Mouse (Mus musculus): ENCODE measurements around the gene Ntm. TPM values are rescaled to one million over a fixed set of nuclear protein-coding genes. Genes with fewer than 3 reads are reported as not detected.

The Ntm gene
- polyA plus RNA-seq, 2 experiments, result 23.9 to 32.4 TPM

DNA sequence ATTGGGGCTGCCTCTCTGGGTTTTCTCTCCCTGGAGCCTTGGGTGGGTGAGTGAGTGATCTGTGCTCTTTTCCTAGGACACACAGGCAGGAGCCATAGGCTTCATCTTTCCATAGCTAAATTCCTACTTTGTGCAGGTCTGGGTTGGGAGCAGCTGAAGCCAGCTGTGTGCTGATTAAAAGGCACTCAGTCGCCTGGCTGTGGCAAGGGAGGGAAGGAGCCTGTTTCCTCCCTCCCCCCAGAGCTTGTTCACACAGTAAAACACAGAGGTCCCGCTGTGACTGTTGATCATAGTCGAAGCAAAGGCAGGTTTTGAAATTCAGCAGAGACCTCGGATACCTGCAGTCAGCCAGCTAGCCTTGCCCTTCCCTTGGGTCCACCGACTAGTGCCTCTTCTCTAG is 282.3 kb downstream of the Ntm start:
- H3K4me1 ChIP-seq (ENCODE audit: control insufficient read depth, insufficient read depth, low read length), result peaks cover 12% of the 10 kb centered on the region; the same call in 1 of the 2 replicates
- ATAC-seq (ENCODE audit: low FRiP score, low read depth) (0 out of 2 replicates have a peak, but pooled peaks have one; percentile 15), DNase-seq (ENCODE audit: low spot score) (peak; percentile 15)

DNA sequence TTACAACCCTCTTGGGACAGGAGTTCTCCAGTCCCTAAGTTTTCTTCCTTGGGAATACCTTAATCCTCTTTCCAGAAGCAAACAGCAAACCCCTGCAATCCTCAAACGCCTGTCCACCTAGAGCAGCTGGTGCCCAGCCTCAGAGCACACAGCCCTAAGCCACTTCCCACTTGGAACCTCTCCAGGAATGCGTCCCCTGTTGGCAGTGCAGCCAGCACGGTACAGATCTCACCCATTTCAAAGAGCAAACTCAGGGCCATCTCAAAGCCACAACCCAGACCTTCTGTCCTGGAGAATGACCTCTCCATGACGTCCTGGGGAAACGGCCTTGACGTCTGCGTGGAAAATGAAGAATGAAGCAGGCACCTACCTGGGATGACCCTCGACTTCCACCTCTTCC is 289.0 kb downstream of the Ntm start:
- H3K27ac ChIP-seq (replicated peaks; ENCODE audit: low read depth, low read length), result no peak overlapping the region
- H3K9ac ChIP-seq (ENCODE audit: low read depth, low read length, severe bottlenecking), result no peak overlapping the region
- no peak overlapping the region for H3K4me3 ChIP-seq (replicated peaks; ENCODE audit: low read length)
- H3K36me3 ChIP-seq (ENCODE audit: control insufficient read depth, insufficient read depth, low read length), result no peaks in the 10 kb centered on the region
- TF ChIP-seq POLR2A (IDR thresholded peaks at IDR 0.05; ENCODE audit: borderline replicate concordance, extremely low read depth, insufficient read depth, insufficient read length), result no peak
- WGBS, result 55% methylated on average over 8 of the region's 8 CpGs
- no peak overlapping the region for H3K4me2 ChIP-seq (replicated peaks; ENCODE audit: low read depth, low read length, severe bottlenecking)
- DNase-seq (ENCODE audit: low spot score) (no peak), ATAC-seq (ENCODE audit: low FRiP score, low read depth) (no peak)
- peaks cover 5% of the 10 kb centered on the region; the same call in 1 of the 2 replicates for H3K4me1 ChIP-seq (ENCODE audit: control insufficient read depth, insufficient read depth, low read length)
- H3K27me3 ChIP-seq (ENCODE audit: control insufficient read depth, insufficient read depth, low read length), result no peaks in the 10 kb centered on the region
- H3K9me3 ChIP-seq (ENCODE audit: control insufficient read depth, low read length), result no peaks in the 10 kb centered on the region

More for the DNA sequence above, 282.3 kb downstream of the Ntm start:
- Histone ChIP-seq H3K36me3 (ENCODE audit: control insufficient read depth, insufficient read depth, low read length) (no peaks in the 10 kb centered on the region), H3K4me3 (replicated peaks; ENCODE audit: low read length) (no peak overlapping the region), H3K9me3 (ENCODE audit: control insufficient read depth, low read length) (no peaks in the 10 kb centered on the region), H3K27me3 (ENCODE audit: control insufficient read depth, insufficient read depth, low read length) (no peaks in the 10 kb centered on the region), H3K9ac (ENCODE audit: low read depth, low read length, severe bottlenecking) (no peak overlapping the region), H3K27ac (replicated peaks; ENCODE audit: low read depth, low read length) (no peak overlapping the region), H3K4me2 (replicated peaks; ENCODE audit: low read depth, low read length, severe bottlenecking) (no peak overlapping the region)
- TF ChIP-seq POLR2A (IDR thresholded peaks at IDR 0.05; ENCODE audit: borderline replicate concordance, extremely low read depth, insufficient read depth, insufficient read length), result no peak
- WGBS, result 5% methylated on average over 5 of the region's 5 CpGs

- no peak for TF ChIP-seq POLR2A (IDR thresholded peaks at IDR 0.05; ENCODE audit: borderline replicate concordance, extremely low read depth, insufficient read depth, insufficient read length)
- Histone ChIP-seq H3K9ac (ENCODE audit: low read depth, low read length, severe bottlenecking) (no peak overlapping the region), H3K36me3 (ENCODE audit: control insufficient read depth, insufficient read depth, low read length) (no peaks in the 10 kb centered on the region), H3K4me3 (replicated peaks; ENCODE audit: low read length) (no peak overlapping the region), H3K9me3 (ENCODE audit: control insufficient read depth, low read length) (no peaks in the 10 kb centered on the region), H3K4me2 (replicated peaks; ENCODE audit: low read depth, low read length, severe bottlenecking) (no peak overlapping the region), H3K4me1 (ENCODE audit: control insufficient read depth, insufficient read depth, low read length) (peaks cover 5% of the 10 kb centered on the region; the same call in 1 of the 2 replicates), H3K27me3 (ENCODE audit: control insufficient read depth, insufficient read depth, low read length) (no peaks in the 10 kb centered on the region), H3K27ac (replicated peaks; ENCODE audit: low read depth, low read length) (no peak overlapping the region)
- 79% methylated on average over 6 of the region's 6 CpGs for WGBS
- ATAC-seq (ENCODE audit: low FRiP score, low read depth) (no peak), DNase-seq (ENCODE audit: low spot score) (no peak)
Measured at GRCm38 (mm10) chr9:29671861-29672260, 291.1 kb downstream of the Ntm start.

DNA sequence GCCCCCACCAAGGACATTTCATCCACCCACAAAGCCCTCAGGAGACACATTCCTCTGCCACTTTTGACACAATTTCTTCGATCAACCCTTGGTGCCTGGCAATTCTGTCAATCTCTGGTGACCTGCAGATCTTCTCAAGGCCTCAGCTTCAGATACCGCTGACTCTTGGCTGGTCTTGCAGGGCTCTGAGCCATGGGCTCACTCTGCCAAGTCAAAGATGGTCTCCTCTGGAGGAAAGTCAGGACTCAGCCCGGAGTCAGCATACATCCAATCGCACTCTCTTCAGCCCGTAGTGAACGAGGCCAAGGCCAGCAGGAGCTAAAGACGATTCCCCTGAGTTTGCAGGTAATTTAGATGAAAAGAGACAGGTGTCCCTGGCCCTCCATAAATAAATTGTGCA is 299.7 kb downstream of the Ntm start:
- WGBS, result 56% methylated on average over 7 of the region's 7 CpGs
- H3K27ac ChIP-seq (replicated peaks; ENCODE audit: low read depth, low read length), result no peak overlapping the region
- H3K36me3 ChIP-seq (ENCODE audit: control insufficient read depth, insufficient read depth, low read length), result no peaks in the 10 kb centered on the region
- no peaks in the 10 kb centered on the region for H3K4me1 ChIP-seq (ENCODE audit: control insufficient read depth, insufficient read depth, low read length)
- H3K4me2 ChIP-seq (replicated peaks; ENCODE audit: low read depth, low read length, severe bottlenecking), result no peak overlapping the region
- no peak for TF ChIP-seq POLR2A (IDR thresholded peaks at IDR 0.05; ENCODE audit: borderline replicate concordance, extremely low read depth, insufficient read depth, insufficient read length)
- DNase-seq (ENCODE audit: low spot score), result no peak
- no peak overlapping the region for H3K4me3 ChIP-seq (replicated peaks; ENCODE audit: low read length)
- no peaks in the 10 kb centered on the region for H3K27me3 ChIP-seq (ENCODE audit: control insufficient read depth, insufficient read depth, low read length)
- no peak overlapping the region for H3K9ac ChIP-seq (ENCODE audit: low read depth, low read length, severe bottlenecking)
- ATAC-seq (ENCODE audit: low FRiP score, low read depth), result no peak
- no peaks in the 10 kb centered on the region for H3K9me3 ChIP-seq (ENCODE audit: control insufficient read depth, low read length)

DNA sequence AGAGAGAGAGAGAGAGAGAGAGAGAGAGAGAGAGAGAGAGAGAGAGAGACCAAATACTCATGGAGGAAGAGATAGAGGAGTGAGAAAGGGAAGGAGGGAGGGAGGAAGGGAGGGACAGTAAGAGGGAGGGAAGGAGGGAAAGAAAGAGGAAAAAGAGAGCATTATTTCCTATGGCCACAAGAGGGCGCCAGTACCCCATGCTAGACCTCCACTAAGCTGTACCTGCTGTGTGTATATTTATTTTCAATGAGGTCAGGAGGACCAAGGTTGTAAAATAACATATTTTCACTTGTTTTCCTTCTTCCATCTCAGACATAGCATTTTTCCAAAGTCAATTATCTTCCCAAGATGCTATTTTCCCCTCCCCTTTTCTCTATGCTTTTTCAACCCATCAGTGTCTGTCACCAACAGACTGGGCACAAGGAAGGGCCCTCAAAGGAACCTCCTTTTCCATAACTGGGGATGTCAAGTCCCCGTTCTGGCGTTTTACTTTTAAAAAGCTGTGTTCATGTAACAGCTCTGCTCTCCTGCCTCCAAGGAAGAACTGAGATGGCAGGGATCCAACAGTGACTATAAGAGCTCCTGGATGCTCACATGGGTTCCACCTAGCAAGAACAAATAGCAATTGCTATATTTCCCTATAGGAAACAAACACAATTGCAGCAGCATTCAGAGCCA is 301.3 kb downstream of the Ntm start:
- Histone ChIP-seq H3K9ac (ENCODE audit: low read depth, low read length, severe bottlenecking) (no peak overlapping the region), H3K4me3 (replicated peaks; ENCODE audit: low read length) (no peak overlapping the region), H3K27me3 (ENCODE audit: control insufficient read depth, insufficient read depth, low read length) (no peaks in the 10 kb centered on the region), H3K4me2 (replicated peaks; ENCODE audit: low read depth, low read length, severe bottlenecking) (no peak overlapping the region), H3K4me1 (ENCODE audit: control insufficient read depth, insufficient read depth, low read length) (no peaks in the 10 kb centered on the region), H3K36me3 (ENCODE audit: control insufficient read depth, insufficient read depth, low read length) (no peaks in the 10 kb centered on the region), H3K9me3 (ENCODE audit: control insufficient read depth, low read length) (no peaks in the 10 kb centered on the region), H3K27ac (replicated peaks; ENCODE audit: low read depth, low read length) (no peak overlapping the region)
- TF ChIP-seq POLR2A (IDR thresholded peaks at IDR 0.05; ENCODE audit: borderline replicate concordance, extremely low read depth, insufficient read depth, insufficient read length), result no peak
- DNase-seq (ENCODE audit: low spot score) (peak; percentile 65), ATAC-seq (ENCODE audit: low FRiP score, low read depth) (peak; percentile 62)
- 14% methylated on average over 3 of the region's 3 CpGs for WGBS
